Mouse (Mus musculus) kidney, adult 2 months (tissue): ENCODE data around the gene Frmd6.

Experiments used
- CTCF ChIP-seq: fragments of 200-500 bp; conservative IDR thresholded peaks from 2 replicates; pipeline ENCODE4 v1.5.1; 2011; ENCODE audit warnings: low read depth, mild to moderate bottlenecking, control low read depth, low read length, moderate library complexity, mixed read lengths; ENCODE audit not compliant: insufficient read depth, insufficient read length
- POLR2A ChIP-seq: fragments of 200-500 bp; IDR thresholded peaks from one replicate; pipeline ENCODE4 v1.6.1; 2011; ENCODE audit warnings: low read depth, low read length, control low read depth

DNA sequence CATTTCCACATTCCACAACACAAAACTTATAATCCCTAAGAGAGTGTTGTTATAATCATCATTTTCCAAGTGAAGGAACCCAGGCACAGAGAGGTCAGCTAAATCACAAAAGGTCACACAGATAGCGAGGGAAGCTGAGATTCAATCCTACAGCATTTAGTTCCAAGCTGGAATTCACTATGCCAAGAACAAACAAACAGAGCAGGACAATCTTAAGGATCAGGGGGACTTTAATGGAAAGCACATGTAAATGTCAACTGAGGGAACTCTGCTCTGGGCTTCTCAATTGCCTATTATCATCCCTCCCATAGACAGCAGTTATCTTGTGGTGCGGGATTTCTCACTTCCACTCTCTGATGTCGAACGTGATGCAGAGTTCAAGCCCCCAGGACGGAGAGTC lies 17.8 kb upstream of the Frmd6 start:
- no peak for TF ChIP-seq POLR2A
- TF ChIP-seq CTCF, result no peak
